Mouse (Mus musculus) neutrophil, adult 65 days (primary cell): ENCODE measurements around the gene Npvf. TPM values are rescaled to one million over a fixed set of nuclear protein-coding genes. Genes with fewer than 3 reads are reported as not detected.

Experiments
- total RNA-seq: library from RNA; stranded (reverse); gene quantifications from 2 replicates; pipeline ENCODE4 v1.2.4, GENCODE M21; 2023

Gene Npvf
- not detected in 2 replicates for total RNA-seq

GRCm38 (mm10) chr6:50654356-50654755 lies at the start of gene Npvf:
Npvf (minus strand) TSS chr6:50654439.

Other genes starting within 250 kb of the Npvf start
- 5.7 and 7.7 TPM in 2 replicates for gene Osbpl3, start 198.2 kb downstream of the Npvf start, total RNA-seq
- gene Cycs, start 87.9 kb downstream of the Npvf start, total RNA-seq, result 11.6 and 14.3 TPM in 2 replicates
- gene 4921507P07Rik, start 57.8 kb downstream of the Npvf start, total RNA-seq, result 0.59 and 0.63 TPM in 2 replicates